Mouse (Mus musculus) megakaryocyte, embryonic 14.5 days (primary cell): Measurements from ENCODE around the gene Fam69b. TPM values are rescaled to one million over a fixed set of nuclear protein-coding genes. Genes with fewer than 3 reads are reported as not detected.
A peak's percentile ranks its signal among the peaks of the same experiment; 100 is the strongest.

ENCODE experiments used
- H3K27me3 ChIP-seq: replicated peaks from 2 replicates; pipeline ENCODE3; 2012; ENCODE audit warnings: inconsistent platforms
- H3K36me3 ChIP-seq: replicated peaks from 2 replicates; pipeline ENCODE3; 2012; ENCODE audit warnings: low read length, inconsistent platforms, mixed read lengths
- H3K4me1 ChIP-seq: 2 replicates; pipeline ENCODE4 v1.6.1; 2012; ENCODE audit warnings: inconsistent platforms
- H3K4me3 ChIP-seq: replicated peaks from 2 replicates; pipeline ENCODE3; 2012; ENCODE audit warnings: moderate library complexity, mild to moderate bottlenecking, inconsistent platforms
- H3K9me3 ChIP-seq: 2 replicates; pipeline ENCODE4 v1.6.1; 2012; ENCODE audit warnings: inconsistent platforms
- FLI1 ChIP-seq: IDR thresholded peaks from 2 replicates; pipeline ENCODE4 v1.6.1; 2012; ENCODE audit warnings: low read length, inconsistent platforms, mixed read lengths
- GATA1 ChIP-seq: IDR thresholded peaks from 3 replicates; pipeline ENCODE4 v1.6.1; 2012; ENCODE audit warnings: mixed read lengths, low read length, inconsistent platforms, borderline replicate concordance
- polyA plus RNA-seq: library from polyadenylated mRNA; stranded (reverse); fragments of >175 nt; gene quantifications from 2 replicates; pipeline ENCODE4 v1.2.3, GENCODE M21; 2012; ENCODE audit warnings: low replicate concordance; ENCODE audit not compliant: insufficient read depth

Fam69b gene
- polyA plus RNA-seq, 1 experiment = 1.2 TPM

GRCm38 (mm10) chr2:26636325-26636635, 8.0 kb downstream of the Fam69b start:
- Histone ChIP-seq H3K27me3 (peaks cover 4% of the 10 kb centered on the region), H3K9me3 (no peaks in the 10 kb centered on the region), H3K36me3 (peaks cover 67% of the 10 kb centered on the region), H3K4me1 (peaks cover 68% of the 10 kb centered on the region), H3K4me3 (no peak overlapping the region)
- no peak for TF ChIP-seq GATA1
- no peak for TF ChIP-seq FLI1

DNA sequence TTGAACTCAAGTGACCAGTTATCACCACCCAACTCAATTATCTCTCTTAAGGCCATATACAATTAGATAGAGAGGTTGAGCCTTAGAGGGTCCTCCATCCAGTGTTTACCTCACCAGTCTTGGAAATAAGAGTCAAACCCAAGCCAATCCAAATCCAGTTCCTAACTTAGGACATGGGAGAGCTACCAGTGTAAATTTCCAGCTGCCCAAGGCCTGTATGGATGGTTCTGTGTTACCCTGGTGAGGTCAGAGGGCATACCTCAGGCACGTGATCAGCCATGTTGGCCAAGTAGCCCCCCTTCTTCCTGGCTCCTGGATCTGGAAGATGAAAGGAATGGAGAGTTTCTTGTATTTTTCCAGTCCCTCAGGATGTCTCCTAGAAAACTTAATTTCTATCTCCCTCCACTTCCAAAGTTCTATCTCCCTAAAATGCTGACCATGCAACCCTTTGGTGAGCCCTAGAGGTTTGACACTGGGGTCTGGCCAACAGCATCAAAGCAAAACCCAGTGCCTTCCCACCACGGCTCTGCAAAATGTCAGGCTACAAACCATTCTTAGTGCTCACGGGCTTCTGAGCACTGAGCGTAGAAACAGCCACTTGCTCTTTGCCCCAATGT, 9.2 kb downstream of the Fam69b start:
- Histone ChIP-seq H3K4me1 (peaks cover 79% of the 10 kb centered on the region), H3K36me3 (peaks cover 64% of the 10 kb centered on the region), H3K9me3 (no peaks in the 10 kb centered on the region), H3K27me3 (peaks cover under 1% of the 10 kb centered on the region), H3K4me3 (peak overlapping the region; percentile 64)
- no peak for TF ChIP-seq FLI1
- TF ChIP-seq GATA1 = no peak

DNA sequence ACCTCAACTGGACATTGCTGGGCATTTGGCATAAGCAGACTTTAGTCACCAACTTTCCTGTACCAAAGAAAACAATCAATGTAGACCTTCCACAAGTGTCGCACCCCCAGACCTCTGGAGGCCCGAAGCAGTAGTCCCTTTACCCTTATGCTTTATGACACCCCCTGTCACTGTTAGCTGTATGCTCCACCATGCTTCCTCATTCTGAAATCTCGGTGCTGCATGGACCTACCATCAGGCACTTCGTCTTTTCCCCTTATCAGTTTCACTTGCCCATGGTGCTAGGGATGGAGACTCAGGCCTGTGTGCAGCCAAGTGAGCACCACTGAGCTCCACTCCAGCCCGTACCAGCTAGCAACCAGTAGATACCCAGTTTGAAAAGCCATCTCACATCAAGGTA, 9.8 kb downstream of the Fam69b start:
- Histone ChIP-seq H3K36me3 (peaks cover 58% of the 10 kb centered on the region), H3K4me3 (peak overlapping the region; percentile 92), H3K27me3 (no peaks in the 10 kb centered on the region), H3K9me3 (no peaks in the 10 kb centered on the region), H3K4me1 (peaks cover 79% of the 10 kb centered on the region)
- TF ChIP-seq GATA1 (no peak), FLI1 (no peak)

GRCm38 (mm10) chr2:26638572-26638971, 10.3 kb downstream of the Fam69b start:
- peaks cover 54% of the 10 kb centered on the region for H3K36me3 ChIP-seq
- H3K4me1 ChIP-seq = peaks cover 77% of the 10 kb centered on the region
- H3K27me3 ChIP-seq = no peaks in the 10 kb centered on the region
- TF ChIP-seq GATA1 (no peak), FLI1 (no peak)
- H3K9me3 ChIP-seq = no peaks in the 10 kb centered on the region
- H3K4me3 ChIP-seq = peak overlapping the region; percentile 92

DNA sequence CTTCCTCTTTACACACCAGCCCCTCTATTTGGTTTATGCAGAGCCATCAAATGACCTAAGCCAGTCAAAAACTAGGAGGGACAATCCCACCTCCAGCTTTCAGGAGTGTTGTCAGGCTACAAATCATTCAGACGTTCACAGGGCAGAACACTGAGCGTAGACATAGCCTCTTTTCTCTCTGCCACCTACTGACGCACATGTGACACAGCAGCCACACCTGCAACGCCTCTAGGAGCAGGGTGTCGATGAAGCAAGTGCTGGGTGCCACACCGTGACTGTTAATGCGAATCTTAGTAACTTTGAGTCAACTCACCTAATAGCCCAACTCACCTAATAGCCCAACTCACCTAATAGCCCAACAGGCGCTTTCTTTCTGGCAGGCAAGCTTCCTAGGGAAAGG, 10.8 kb downstream of the Fam69b start:
- no peak for TF ChIP-seq GATA1
- TF ChIP-seq FLI1 = no peak
- peak overlapping the region; percentile 92 for H3K4me3 ChIP-seq
- H3K9me3 ChIP-seq = no peaks in the 10 kb centered on the region
- H3K36me3 ChIP-seq = peaks cover 49% of the 10 kb centered on the region
- H3K27me3 ChIP-seq = no peaks in the 10 kb centered on the region
- H3K4me1 ChIP-seq = peaks cover 77% of the 10 kb centered on the region

- TF ChIP-seq GATA1 (no peak), FLI1 (no peak)
- Histone ChIP-seq H3K36me3 (peaks cover 38% of the 10 kb centered on the region), H3K27me3 (no peaks in the 10 kb centered on the region), H3K4me1 (peaks cover 75% of the 10 kb centered on the region), H3K4me3 (peak overlapping the region; percentile 98), H3K9me3 (no peaks in the 10 kb centered on the region)
These were observed 11.9 kb downstream of the Fam69b start for GRCm38 (mm10) chr2:26639838-26640830.

DNA sequence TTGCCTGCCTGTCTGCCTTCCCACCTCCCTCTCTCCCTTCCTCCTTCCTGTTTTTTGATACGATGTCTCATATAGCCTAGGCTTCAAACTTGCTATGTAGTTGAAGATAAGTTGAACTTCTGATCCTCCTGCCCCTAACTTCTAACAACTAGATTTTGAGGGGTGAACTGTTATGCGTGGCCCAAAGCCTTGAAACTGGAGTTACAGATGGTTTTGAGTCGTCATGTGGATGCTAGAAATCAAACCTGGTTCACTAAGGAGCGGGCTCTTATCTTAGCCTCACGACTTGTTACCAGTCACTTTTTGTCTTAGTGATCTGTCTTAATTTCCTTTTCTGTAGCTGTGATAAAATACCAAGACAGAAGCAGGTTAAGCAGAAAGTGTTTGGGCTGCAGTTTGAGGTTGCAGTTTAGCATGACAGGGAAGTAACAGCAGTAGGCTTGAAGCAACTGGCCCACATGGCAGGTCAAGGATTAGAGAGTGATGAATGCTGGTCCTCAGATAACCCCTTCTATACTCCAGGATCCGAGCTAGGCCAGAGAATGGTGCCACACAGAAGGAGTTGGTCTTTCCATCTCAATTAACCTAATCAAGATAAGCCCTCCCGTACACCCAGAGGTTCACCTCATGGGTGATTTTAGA, 12.9 kb downstream of the Fam69b start:
- peaks cover 1% of the 10 kb centered on the region for H3K27me3 ChIP-seq
- H3K9me3 ChIP-seq = no peaks in the 10 kb centered on the region
- no peak for TF ChIP-seq GATA1
- no peak for TF ChIP-seq FLI1
- peaks cover 65% of the 10 kb centered on the region for H3K4me1 ChIP-seq
- H3K36me3 ChIP-seq = peaks cover 28% of the 10 kb centered on the region
- H3K4me3 ChIP-seq = peak overlapping the region; percentile 98

DNA sequence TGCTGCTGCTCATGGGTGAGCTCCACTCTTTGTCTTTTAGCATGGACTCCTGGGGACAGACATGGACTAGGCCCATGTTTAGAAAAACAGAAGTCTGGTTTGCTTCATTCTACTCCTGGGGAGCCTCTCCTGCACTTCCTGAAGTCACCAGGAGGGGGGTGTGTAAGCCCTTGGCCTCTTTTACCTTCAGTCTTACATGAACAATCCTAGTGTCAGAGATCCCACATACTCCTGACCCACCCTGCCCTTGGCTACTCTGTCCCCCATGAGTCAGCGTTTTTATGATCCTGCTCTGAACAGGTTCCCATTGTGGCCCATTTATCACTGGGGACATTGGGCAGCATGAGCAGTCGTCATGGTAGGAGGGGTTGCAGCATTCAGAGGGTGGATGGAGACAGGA, 15.7 kb downstream of the Fam69b start:
- H3K4me1 ChIP-seq = peaks cover 57% of the 10 kb centered on the region
- no peaks in the 10 kb centered on the region for H3K9me3 ChIP-seq
- H3K4me3 ChIP-seq = no peak overlapping the region
- TF ChIP-seq GATA1 = no peak
- TF ChIP-seq FLI1 = no peak
- H3K27me3 ChIP-seq = peaks cover 1% of the 10 kb centered on the region
- peaks cover 1% of the 10 kb centered on the region for H3K36me3 ChIP-seq

GRCm38 (mm10) chr2:26646643-26647293, 18.5 kb downstream of the Fam69b start:
- Histone ChIP-seq H3K27me3 (peaks cover 1% of the 10 kb centered on the region), H3K9me3 (no peaks in the 10 kb centered on the region), H3K4me3 (no peak overlapping the region), H3K4me1 (peaks cover 56% of the 10 kb centered on the region), H3K36me3 (no peaks in the 10 kb centered on the region)
- TF ChIP-seq GATA1 = no peak
- no peak for TF ChIP-seq FLI1

GRCm38 (mm10) chr2:26654687-26655086, 26.4 kb downstream of the Fam69b start:
- H3K27me3 ChIP-seq = no peaks in the 10 kb centered on the region
- H3K4me3 ChIP-seq = no peak overlapping the region
- H3K4me1 ChIP-seq = peaks cover 51% of the 10 kb centered on the region
- 0 out of 2 replicates have a peak, but pooled peaks cover 9% of the 10 kb centered on the region for H3K9me3 ChIP-seq
- no peaks in the 10 kb centered on the region for H3K36me3 ChIP-seq
- no peak for TF ChIP-seq FLI1
- TF ChIP-seq GATA1 = no peak
